Mouse (Mus musculus): ENCODE measurements around the gene Cab39. TPM values are rescaled to one million over a fixed set of nuclear protein-coding genes. Genes with fewer than 3 reads are reported as not detected.

The Cab39 gene
- polyA plus RNA-seq, 1 experiment, result 65.1 TPM

- Histone ChIP-seq H3K27ac (ENCODE audit: control insufficient read depth, insufficient read depth, low read length) (no peak overlapping the region), H3K4me3 (ENCODE audit: control insufficient read depth, insufficient read depth, low read length) (no peak overlapping the region), H3K4me1 (replicated peaks; ENCODE audit: control insufficient read depth, insufficient read depth, low read length) (no peaks in the 10 kb centered on the region), H3K36me3 (ENCODE audit: control insufficient read depth, insufficient read depth, low read length) (no peaks in the 10 kb centered on the region), H3K27me3 (ENCODE audit: control insufficient read depth, insufficient read depth, low read length) (no peaks in the 10 kb centered on the region)
- TF ChIP-seq POLR2A (IDR thresholded peaks at IDR 0.05; ENCODE audit: control insufficient read depth, extremely low read depth, insufficient read depth, low read length, poor library complexity), result no peak
- no peak for TF ChIP-seq CTCF (IDR thresholded peaks at IDR 0.05; ENCODE audit: borderline replicate concordance, control insufficient read depth, extremely low read depth, insufficient read depth, low read length, poor library complexity)
- DNase-seq, result no peak
- WGBS, result 87% methylated on average over 3 of the region's 3 CpGs
Measured at GRCm38 (mm10) chr1:85779012-85779411, 14.2 kb upstream of the Cab39 start.

GRCm38 (mm10) chr1:85779428-85780180 is 13.6 kb upstream of the Cab39 start:
- no peaks in the 10 kb centered on the region for H3K36me3 ChIP-seq (ENCODE audit: control insufficient read depth, insufficient read depth, low read length)
- TF ChIP-seq CTCF (IDR thresholded peaks at IDR 0.05; ENCODE audit: borderline replicate concordance, control insufficient read depth, extremely low read depth, insufficient read depth, low read length, poor library complexity) (no peak), POLR2A (IDR thresholded peaks at IDR 0.05; ENCODE audit: control insufficient read depth, extremely low read depth, insufficient read depth, low read length, poor library complexity) (no peak)
- H3K4me1 ChIP-seq (replicated peaks; ENCODE audit: control insufficient read depth, insufficient read depth, low read length), result no peaks in the 10 kb centered on the region
- DNase-seq, result no peak
- 33% methylated on average over 4 of the region's 4 CpGs for WGBS
- no peak overlapping the region for H3K4me3 ChIP-seq (ENCODE audit: control insufficient read depth, insufficient read depth, low read length)
- H3K27me3 ChIP-seq (ENCODE audit: control insufficient read depth, insufficient read depth, low read length), result no peaks in the 10 kb centered on the region
- H3K27ac ChIP-seq (ENCODE audit: control insufficient read depth, insufficient read depth, low read length), result no peak overlapping the region

GRCm38 (mm10) chr1:85790565-85790964 is 2.7 kb upstream of the Cab39 start:
- no peak for DNase-seq
- Histone ChIP-seq H3K4me3 (ENCODE audit: control insufficient read depth, insufficient read depth, low read length) (no peak overlapping the region), H3K27me3 (ENCODE audit: control insufficient read depth, insufficient read depth, low read length) (no peaks in the 10 kb centered on the region), H3K27ac (ENCODE audit: control insufficient read depth, insufficient read depth, low read length) (no peak overlapping the region), H3K4me1 (replicated peaks; ENCODE audit: control insufficient read depth, insufficient read depth, low read length) (peaks cover 3% of the 10 kb centered on the region), H3K36me3 (ENCODE audit: control insufficient read depth, insufficient read depth, low read length) (no peaks in the 10 kb centered on the region)
- no peak for TF ChIP-seq CTCF (IDR thresholded peaks at IDR 0.05; ENCODE audit: borderline replicate concordance, control insufficient read depth, extremely low read depth, insufficient read depth, low read length, poor library complexity)
- TF ChIP-seq POLR2A (IDR thresholded peaks at IDR 0.05; ENCODE audit: control insufficient read depth, extremely low read depth, insufficient read depth, low read length, poor library complexity), result no peak
- 85% methylated on average over 3 of the region's 3 CpGs for WGBS

GRCm38 (mm10) chr1:85791476-85791875 is 1.8 kb upstream of the Cab39 start:
- Histone ChIP-seq H3K4me3 (ENCODE audit: control insufficient read depth, insufficient read depth, low read length) (no peak overlapping the region), H3K27ac (ENCODE audit: control insufficient read depth, insufficient read depth, low read length) (no peak overlapping the region), H3K27me3 (ENCODE audit: control insufficient read depth, insufficient read depth, low read length) (no peaks in the 10 kb centered on the region), H3K4me1 (replicated peaks; ENCODE audit: control insufficient read depth, insufficient read depth, low read length) (peaks cover 5% of the 10 kb centered on the region), H3K36me3 (ENCODE audit: control insufficient read depth, insufficient read depth, low read length) (no peaks in the 10 kb centered on the region)
- WGBS, result 95% methylated on average over 3 of the region's 3 CpGs
- TF ChIP-seq POLR2A (IDR thresholded peaks at IDR 0.05; ENCODE audit: control insufficient read depth, extremely low read depth, insufficient read depth, low read length, poor library complexity), result no peak
- TF ChIP-seq CTCF (IDR thresholded peaks at IDR 0.05; ENCODE audit: borderline replicate concordance, control insufficient read depth, extremely low read depth, insufficient read depth, low read length, poor library complexity), result no peak
- no peak for DNase-seq

- no peak for TF ChIP-seq POLR2A (IDR thresholded peaks at IDR 0.05; ENCODE audit: control insufficient read depth, extremely low read depth, insufficient read depth, low read length, poor library complexity)
- TF ChIP-seq CTCF (IDR thresholded peaks at IDR 0.05; ENCODE audit: borderline replicate concordance, control insufficient read depth, extremely low read depth, insufficient read depth, low read length, poor library complexity), result no peak
- Histone ChIP-seq H3K4me1 (replicated peaks; ENCODE audit: control insufficient read depth, insufficient read depth, low read length) (peaks cover 5% of the 10 kb centered on the region), H3K4me3 (ENCODE audit: control insufficient read depth, insufficient read depth, low read length) (peak overlapping the region; percentile 68), H3K27me3 (ENCODE audit: control insufficient read depth, insufficient read depth, low read length) (no peaks in the 10 kb centered on the region), H3K27ac (ENCODE audit: control insufficient read depth, insufficient read depth, low read length) (peak overlapping the region; percentile 77), H3K36me3 (ENCODE audit: control insufficient read depth, insufficient read depth, low read length) (no peaks in the 10 kb centered on the region)
- 1% methylated on average over 38 of the region's 38 CpGs for WGBS
- peak; percentile 48 for DNase-seq
Measured at GRCm38 (mm10) chr1:85794106-85794771, 998 bp downstream of the Cab39 start.

- no peaks in the 10 kb centered on the region for H3K27me3 ChIP-seq (ENCODE audit: control insufficient read depth, insufficient read depth, low read length)
- H3K36me3 ChIP-seq (ENCODE audit: control insufficient read depth, insufficient read depth, low read length), result no peaks in the 10 kb centered on the region
- TF ChIP-seq POLR2A (IDR thresholded peaks at IDR 0.05; ENCODE audit: control insufficient read depth, extremely low read depth, insufficient read depth, low read length, poor library complexity), result no peak
- no peak for TF ChIP-seq CTCF (IDR thresholded peaks at IDR 0.05; ENCODE audit: borderline replicate concordance, control insufficient read depth, extremely low read depth, insufficient read depth, low read length, poor library complexity)
- no peak overlapping the region for H3K27ac ChIP-seq (ENCODE audit: control insufficient read depth, insufficient read depth, low read length)
- WGBS, result 21% methylated on average over 3 of the region's 3 CpGs
- no peak for DNase-seq
- H3K4me1 ChIP-seq (replicated peaks; ENCODE audit: control insufficient read depth, insufficient read depth, low read length), result peaks cover 5% of the 10 kb centered on the region
- no peak overlapping the region for H3K4me3 ChIP-seq (ENCODE audit: control insufficient read depth, insufficient read depth, low read length)
Measured at GRCm38 (mm10) chr1:85795196-85795595, 2.0 kb downstream of the Cab39 start.
